Mouse (Mus musculus): ENCODE measurements at regions not wholly inside any gene's neighbourhood (a gene's known extent, or its start where the extent isn't known, plus 50 kb on each side); places are given as distances from the start of the nearest gene placed in this dataset.

DNA sequence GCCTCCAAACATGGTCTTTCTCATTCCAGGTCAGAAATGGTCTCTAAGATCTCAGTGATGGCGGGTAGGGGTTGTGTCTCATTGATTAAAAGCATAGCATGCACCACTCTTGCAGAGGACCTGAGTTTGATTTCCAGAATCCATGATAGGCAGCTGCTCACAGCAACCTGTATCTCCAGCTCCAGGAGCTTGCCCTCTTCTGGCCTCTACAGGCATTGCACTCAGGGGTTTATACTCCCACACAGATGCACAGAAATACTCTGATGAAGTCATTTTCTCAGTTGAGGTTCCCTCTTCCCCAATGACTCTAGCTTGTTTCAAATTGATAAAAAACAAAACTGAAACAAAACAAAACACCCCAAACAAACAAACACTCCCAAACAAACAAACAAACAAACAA lies 81.1 kb upstream of the Gm11983 start:
- no peak for TF ChIP-seq CTCF (IDR thresholded peaks at IDR 0.05; ENCODE audit: borderline replicate concordance, insufficient read depth, low read depth, low read length)
- TF ChIP-seq POLR2A (IDR thresholded peaks at IDR 0.05; ENCODE audit: borderline replicate concordance, insufficient read depth, low read length): no peak
